Mouse (Mus musculus): ENCODE measurements around the gene Gm14327. TPM values are rescaled to one million over a fixed set of nuclear protein-coding genes. Genes with fewer than 3 reads are reported as not detected.
"Not testable (repeated sequence)": the region's sequence is repeated elsewhere in the genome, so short reads cannot be mapped to it uniquely, and the experiment has no call there.

Gm14327 gene
- 3.2 and 3.9 TPM in 2 replicates for polyA plus RNA-seq (2014; fragmentation: Nextera tagmentation; extraction: Ambion mirVana)

DNA sequence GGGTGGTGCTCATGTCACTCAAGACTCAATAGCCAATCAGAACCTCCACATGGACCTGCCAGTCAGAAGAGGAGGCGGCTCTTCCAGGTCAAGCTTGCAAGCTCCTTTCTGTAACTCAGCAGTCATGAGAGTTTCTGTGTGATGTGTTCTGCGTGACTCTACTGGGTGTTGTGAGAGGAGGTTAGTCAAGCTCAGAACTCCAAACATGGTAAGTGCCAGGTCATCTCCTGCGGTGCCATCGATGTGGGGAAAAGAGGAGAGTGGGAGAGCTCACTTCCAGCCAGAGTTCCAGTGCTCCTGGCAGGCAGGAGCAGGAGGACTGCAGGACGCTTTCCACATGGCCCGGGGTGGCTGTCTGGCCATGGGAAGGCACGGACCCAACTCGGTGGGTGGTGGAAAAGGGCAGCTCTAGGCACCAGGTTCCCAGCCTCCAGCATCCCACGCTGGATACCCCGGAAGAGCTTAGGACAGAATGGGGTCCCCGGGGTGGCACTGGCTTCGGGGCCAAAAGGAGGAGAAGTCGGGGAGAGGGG lies at the start of gene Gm14327:
TSS of gene Gm14327 (plus strand) at position 51 of the 533 bp plus-strand sequence.
- not testable (repeated sequence) for ATAC-seq (replicated peaks; ENCODE audit: low FRiP score); H3K9me3 ChIP-seq (ENCODE audit: control insufficient read depth, low read length); H3K36me3 ChIP-seq (ENCODE audit: control insufficient read depth, insufficient read depth, low read length); H3K27me3 ChIP-seq (replicated peaks; ENCODE audit: control insufficient read depth, insufficient read depth, low read length); H3K27ac ChIP-seq (ENCODE audit: low read depth, low read length); H3K9ac ChIP-seq (ENCODE audit: low read depth, low read length); DNase-seq (ENCODE audit: low spot score); H3K4me1 ChIP-seq (replicated peaks; ENCODE audit: control insufficient read depth, insufficient read depth, low read length); H3K4me2 ChIP-seq
- peak within 1 kb of the TSS; percentile 24; the same call in 1 of the 2 replicates for H3K4me3 ChIP-seq (ENCODE audit: low read depth, low read length)
- 40% methylated on average over 8 of the region's 13 CpGs for WGBS

DNA sequence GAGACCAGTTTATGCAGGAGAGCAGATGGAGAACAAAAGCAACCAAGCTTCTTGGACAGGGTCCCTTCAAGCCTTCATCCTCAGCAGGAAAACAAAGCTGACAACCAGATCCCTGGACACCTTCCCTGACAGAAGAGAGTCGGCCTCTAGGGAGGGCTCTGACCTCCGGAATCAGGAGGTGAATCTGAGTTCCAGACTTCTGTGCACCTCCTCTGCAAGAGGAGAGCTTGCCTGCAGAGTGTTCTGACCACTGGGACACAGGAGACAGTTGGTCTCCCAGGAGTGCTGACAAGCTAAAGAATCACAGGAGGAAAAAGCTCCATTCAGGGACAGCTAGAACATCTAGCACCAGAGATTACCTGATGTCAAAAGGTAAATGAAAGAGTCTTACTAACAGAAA lies 34.6 kb upstream of the Gm14327 start:
- not testable (repeated sequence) for H3K27ac ChIP-seq (ENCODE audit: low read depth, low read length); H3K9me3 ChIP-seq (ENCODE audit: control insufficient read depth, low read length); DNase-seq (ENCODE audit: low spot score); H3K36me3 ChIP-seq (ENCODE audit: control insufficient read depth, insufficient read depth, low read length); H3K9ac ChIP-seq (ENCODE audit: low read depth, low read length); H3K27me3 ChIP-seq (replicated peaks; ENCODE audit: control insufficient read depth, insufficient read depth, low read length); H3K4me1 ChIP-seq (replicated peaks; ENCODE audit: control insufficient read depth, insufficient read depth, low read length); H3K4me3 ChIP-seq (ENCODE audit: low read depth, low read length); ATAC-seq (replicated peaks; ENCODE audit: low FRiP score); H3K4me2 ChIP-seq
- WGBS, result 82% methylated on average over 2 of the region's 2 CpGs

DNA sequence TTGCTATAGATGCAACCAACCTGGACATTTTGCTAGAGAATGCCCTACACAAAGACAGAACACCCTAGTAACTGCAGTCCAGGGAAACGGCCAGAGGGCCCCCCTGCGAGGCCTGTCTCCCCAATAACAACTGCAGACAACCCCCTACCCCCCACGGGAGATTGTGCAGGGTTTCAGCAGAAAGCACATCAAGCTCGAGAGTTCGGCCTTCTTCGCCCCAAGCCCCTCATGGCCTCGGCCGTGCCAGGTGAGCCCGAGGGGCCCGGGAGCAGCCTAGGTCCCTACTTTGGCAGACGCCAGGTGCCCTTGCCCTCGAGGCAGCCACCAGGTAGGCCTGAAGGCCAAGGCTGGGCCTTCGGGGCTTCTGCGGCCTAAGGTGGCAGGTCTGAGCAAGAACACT lies 9.2 kb upstream of the Gm14327 start:
- H3K4me3 ChIP-seq (ENCODE audit: low read depth, low read length); H3K4me2 ChIP-seq; H3K4me1 ChIP-seq (replicated peaks; ENCODE audit: control insufficient read depth, insufficient read depth, low read length); H3K36me3 ChIP-seq (ENCODE audit: control insufficient read depth, insufficient read depth, low read length); H3K27ac ChIP-seq (ENCODE audit: low read depth, low read length); ATAC-seq (replicated peaks; ENCODE audit: low FRiP score); H3K9me3 ChIP-seq (ENCODE audit: control insufficient read depth, low read length); H3K9ac ChIP-seq (ENCODE audit: low read depth, low read length); DNase-seq (ENCODE audit: low spot score); H3K27me3 ChIP-seq (replicated peaks; ENCODE audit: control insufficient read depth, insufficient read depth, low read length): not testable (repeated sequence)
- WGBS, result 88% methylated on average over 14 of the region's 14 CpGs

DNA sequence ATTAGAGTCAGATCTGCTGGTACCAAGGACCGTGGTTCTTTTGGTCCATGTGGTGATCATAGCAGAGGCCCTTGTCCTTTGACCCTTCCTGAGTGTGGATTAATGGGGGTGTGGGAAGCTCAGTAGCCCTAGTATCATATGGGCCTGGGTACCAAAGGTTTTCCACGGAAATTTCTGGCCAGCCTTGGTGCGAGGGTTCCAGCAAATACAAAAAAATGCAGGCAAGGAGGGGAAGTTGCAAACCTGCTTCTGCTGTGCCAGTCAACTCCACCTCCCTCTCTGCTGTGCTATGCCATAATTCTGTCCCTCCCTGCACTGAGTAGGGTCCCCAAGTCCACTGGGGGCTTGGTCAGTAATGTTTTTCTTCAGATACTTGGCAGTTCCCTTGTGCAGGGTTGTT lies 1.3 kb downstream of the Gm14327 start:
- not testable (repeated sequence) for H3K27me3 ChIP-seq (replicated peaks; ENCODE audit: control insufficient read depth, insufficient read depth, low read length); H3K36me3 ChIP-seq (ENCODE audit: control insufficient read depth, insufficient read depth, low read length); ATAC-seq (replicated peaks; ENCODE audit: low FRiP score); DNase-seq (ENCODE audit: low spot score); H3K27ac ChIP-seq (ENCODE audit: low read depth, low read length); H3K9me3 ChIP-seq (ENCODE audit: control insufficient read depth, low read length); H3K4me3 ChIP-seq (ENCODE audit: low read depth, low read length); H3K9ac ChIP-seq (ENCODE audit: low read depth, low read length); H3K4me2 ChIP-seq; H3K4me1 ChIP-seq (replicated peaks; ENCODE audit: control insufficient read depth, insufficient read depth, low read length)
- 76% methylated on average over 2 of the region's 3 CpGs for WGBS

DNA sequence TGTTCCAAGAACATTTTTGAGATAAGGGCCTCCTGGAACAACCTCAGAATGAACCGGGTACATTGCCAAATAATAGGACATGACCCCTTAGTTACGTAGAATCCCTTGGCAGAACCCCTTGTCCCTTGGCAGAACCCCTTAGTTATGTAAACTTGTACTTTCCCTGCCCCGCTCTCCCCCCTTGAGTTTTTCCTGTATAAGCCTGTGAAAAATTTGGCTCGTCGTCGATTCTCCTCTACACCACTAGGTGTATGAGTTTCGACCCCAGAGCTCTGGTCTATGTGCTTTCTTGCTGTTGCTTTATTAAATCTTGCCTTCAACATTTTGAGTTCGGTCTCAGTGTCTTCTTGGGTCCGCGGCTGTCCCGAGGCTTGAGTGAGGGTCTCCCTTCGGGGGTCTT lies 6.4 kb downstream of the Gm14327 start:
- not testable (repeated sequence) for ATAC-seq (replicated peaks; ENCODE audit: low FRiP score); DNase-seq (ENCODE audit: low spot score); H3K27ac ChIP-seq (ENCODE audit: low read depth, low read length); H3K9me3 ChIP-seq (ENCODE audit: control insufficient read depth, low read length); H3K4me2 ChIP-seq; H3K9ac ChIP-seq (ENCODE audit: low read depth, low read length); H3K27me3 ChIP-seq (replicated peaks; ENCODE audit: control insufficient read depth, insufficient read depth, low read length); H3K36me3 ChIP-seq (ENCODE audit: control insufficient read depth, insufficient read depth, low read length); H3K4me1 ChIP-seq (replicated peaks; ENCODE audit: control insufficient read depth, insufficient read depth, low read length); H3K4me3 ChIP-seq (ENCODE audit: low read depth, low read length)
- WGBS, result 73% methylated on average over 4 of the region's 12 CpGs

DNA sequence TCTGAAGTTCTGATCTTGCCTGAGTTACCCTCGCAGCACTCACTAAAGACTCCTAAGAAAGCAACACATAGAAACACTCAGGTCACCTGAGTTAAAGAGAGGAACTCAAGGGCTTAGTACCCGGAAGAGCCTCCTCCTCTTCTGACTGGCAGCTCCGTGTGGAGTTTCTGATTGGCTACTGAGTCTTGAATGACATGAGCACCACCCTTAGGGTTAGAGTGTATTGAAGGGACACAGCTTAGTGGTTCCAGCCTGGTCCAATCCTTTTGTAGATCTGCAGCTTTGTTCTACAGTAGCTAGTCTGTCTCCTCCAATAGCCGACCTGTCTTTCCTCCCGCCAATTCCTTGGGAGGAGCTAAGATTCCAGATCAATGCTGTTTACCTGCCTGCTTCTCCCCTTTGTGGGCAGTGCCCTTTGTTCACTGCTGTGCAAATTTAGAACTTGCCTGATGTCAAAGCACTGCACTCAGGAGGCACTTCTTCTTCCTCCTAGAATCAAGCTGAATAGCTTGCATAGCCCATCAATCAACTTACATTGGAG lies 28.7 kb downstream of the Gm14327 start, which contains the start of gene Zfp972:
TSS of gene Zfp972 (minus strand) at position 51 of the 541 bp plus-strand sequence.
- not testable (repeated sequence) for H3K4me1 ChIP-seq (replicated peaks; ENCODE audit: control insufficient read depth, insufficient read depth, low read length); H3K4me2 ChIP-seq; H3K27me3 ChIP-seq (replicated peaks; ENCODE audit: control insufficient read depth, insufficient read depth, low read length); H3K4me3 ChIP-seq (ENCODE audit: low read depth, low read length); DNase-seq (ENCODE audit: low spot score); ATAC-seq (replicated peaks; ENCODE audit: low FRiP score); H3K27ac ChIP-seq (ENCODE audit: low read depth, low read length); H3K9me3 ChIP-seq (ENCODE audit: control insufficient read depth, low read length); H3K36me3 ChIP-seq (ENCODE audit: control insufficient read depth, insufficient read depth, low read length); H3K9ac ChIP-seq (ENCODE audit: low read depth, low read length)
- 44% methylated on average over 3 of the region's 5 CpGs for WGBS

Other genes with a start within 250 kb of the Gm14327 start
- 5.4 and 5.8 TPM in 2 replicates for gene Gm14322, start 137.8 kb upstream of the Gm14327 start, polyA plus RNA-seq (2014; fragmentation: Nextera tagmentation; extraction: Ambion mirVana)
- gene Gm14325, start 56.8 kb upstream of the Gm14327 start, polyA plus RNA-seq (2014; fragmentation: Nextera tagmentation; extraction: Ambion mirVana), result 17.9 and 20.8 TPM in 2 replicates
- gene Zfp972, start 28.5 kb downstream of the Gm14327 start, polyA plus RNA-seq (2014; fragmentation: Nextera tagmentation; extraction: Ambion mirVana), result 0.53 and 1.4 TPM in 2 replicates
- 9.0 and 12.8 TPM in 2 replicates for gene Gm14326, start 60.2 kb downstream of the Gm14327 start, polyA plus RNA-seq (2014; fragmentation: Nextera tagmentation; extraction: Ambion mirVana)
- gene Zfp971, start 126.2 kb downstream of the Gm14327 start, polyA plus RNA-seq (2014; fragmentation: Nextera tagmentation; extraction: Ambion mirVana), result 9.2 and 11.8 TPM in 2 replicates
- gene Zfp931, start 181.4 kb downstream of the Gm14327 start, polyA plus RNA-seq (2014; fragmentation: Nextera tagmentation; extraction: Ambion mirVana), result 9.6 TPM in 2 replicates
- 0.43 and 0.90 TPM in 2 replicates for gene Phactr3, start 221.9 kb downstream of the Gm14327 start, polyA plus RNA-seq (2014; fragmentation: Nextera tagmentation; extraction: Ambion mirVana)